Mouse (Mus musculus) heart, embryonic 16.5 days (tissue): Measurements from ENCODE around the gene Ptpa. TPM values are rescaled to one million over a fixed set of nuclear protein-coding genes. Genes with fewer than 3 reads are reported as not detected.

Experiments
- ATAC-seq: fragments of 200-750 bp; cut with Nextera tagmentation; replicated peaks from 2 replicates; pipeline ENCODE4 v1.8.0; 2017; ENCODE audit warnings: moderate number of reproducible peaks; ENCODE audit not compliant: insufficient read depth, low FRiP score; ENCODE audit errors: extremely low read depth
- H3K27ac ChIP-seq: fragments of 300-500 bp; sonication (generic); 2 replicates; pipeline ENCODE4 v1.5.1; 2014; ENCODE audit warnings: mild to moderate bottlenecking, low read length, control low read depth, moderate library complexity
- H3K27me3 ChIP-seq: fragments of 300-500 bp; sonication (generic); 2 replicates; pipeline ENCODE4 v1.6.1; 2014; ENCODE audit warnings: low read length, mixed read lengths; ENCODE audit not compliant: control insufficient read depth, insufficient read depth
- H3K36me3 ChIP-seq: fragments of 300-500 bp; sonication (generic); 2 replicates; pipeline ENCODE4 v1.6.1; 2014; ENCODE audit not compliant: control insufficient read depth, insufficient read depth
- H3K4me1 ChIP-seq: fragments of 300-500 bp; sonication (generic); 2 replicates; pipeline ENCODE4 v1.6.1; 2014; ENCODE audit warnings: low read length, mixed read lengths; ENCODE audit not compliant: control insufficient read depth, insufficient read depth
- H3K4me2 ChIP-seq: fragments of 300-500 bp; sonication (generic); 2 replicates; pipeline ENCODE4 v1.6.1; 2014; ENCODE audit warnings: low read depth, mild to moderate bottlenecking, control low read depth, low read length
- H3K4me3 ChIP-seq: fragments of 300-500 bp; sonication (generic); 2 replicates; pipeline ENCODE4 v1.5.1; 2014; ENCODE audit warnings: mild to moderate bottlenecking, control low read depth, low read length
- H3K9ac ChIP-seq: fragments of 300-500 bp; sonication (generic); 2 replicates; pipeline ENCODE4 v1.6.1; 2014; ENCODE audit warnings: low read length, control low read depth
- H3K9me3 ChIP-seq: fragments of 300-500 bp; sonication (generic); replicated peaks from 2 replicates; pipeline ENCODE4 v1.6.1; 2016; ENCODE audit warnings: low read length; ENCODE audit not compliant: control insufficient read depth
- WGBS: fragments of 180-500 bp; shearing (Covaris S2); extraction: QIAGEN DNeasy Blood & Tissue Kit; methylation state at CpG from one replicate; pipeline ENCODE4 v1.1.7; 2014; 5-methylcytosine and 5-hydroxymethylcytosine counted together
- polyA plus RNA-seq: library from polyadenylated mRNA; unstranded; fragments of >200 nt; fragmentation: Nextera tagmentation; extraction: Ambion mirVana; gene quantifications from 2 replicates; pipeline ENCODE4 v1.2.1, GENCODE M21; 2015

The Ptpa gene
- polyA plus RNA-seq, 1 experiment from 2014 or later: 126 TPM

DNA sequence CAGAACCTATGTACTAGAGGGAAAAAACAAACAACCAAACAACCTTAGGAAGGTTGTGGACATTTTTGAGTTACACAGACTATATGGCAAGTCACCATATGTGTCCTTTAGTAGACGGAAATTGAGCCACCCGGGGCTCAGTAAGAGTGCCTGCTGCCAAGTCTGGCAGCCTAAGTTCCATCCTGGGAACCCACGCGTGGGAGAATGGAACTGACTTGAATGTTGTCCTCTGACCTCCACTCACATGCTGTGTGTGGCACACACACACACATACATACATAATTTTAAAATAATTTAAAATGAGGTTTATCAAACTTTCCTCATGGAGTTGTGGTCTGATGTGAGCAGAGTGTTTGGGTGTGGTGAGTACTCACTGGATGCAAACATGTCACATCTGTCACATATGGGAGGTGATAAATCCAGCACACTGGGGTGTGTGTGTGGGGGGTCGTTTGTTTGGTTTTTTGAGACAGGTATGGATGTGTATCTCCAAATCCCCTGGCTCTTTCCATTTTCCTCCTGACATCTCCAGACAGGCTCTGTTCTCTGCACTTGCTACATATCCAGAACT is 1.8 kb downstream of the Ptpa start:
- H3K27ac ChIP-seq: no peak overlapping the region
- 66% methylated on average over 5 of the region's 5 CpGs for WGBS
- no peaks in the 10 kb centered on the region for H3K9me3 ChIP-seq
- no peaks in the 10 kb centered on the region for H3K36me3 ChIP-seq
- H3K27me3 ChIP-seq: no peaks in the 10 kb centered on the region
- H3K4me2 ChIP-seq: no peak overlapping the region
- no peak overlapping the region for H3K4me3 ChIP-seq
- peaks cover 26% of the 10 kb centered on the region for H3K4me1 ChIP-seq
- ATAC-seq: no peak
- no peak overlapping the region for H3K9ac ChIP-seq

- WGBS: 71% methylated on average over 6 of the region's 6 CpGs
- H3K27ac ChIP-seq: 0 out of 2 replicates have a peak overlapping the region, but pooled peaks have one; percentile 25
These were observed 2.4 kb downstream of the Ptpa start for GRCm38 (mm10) chr2:30418259-30418658.

GRCm38 (mm10) chr2:30419112-30419511 is 3.3 kb downstream of the Ptpa start:
- H3K4me3 ChIP-seq: no peak overlapping the region

More at GRCm38 (mm10) chr2:30418259-30418658, 2.4 kb downstream of the Ptpa start:
- H3K27me3 ChIP-seq: no peaks in the 10 kb centered on the region
- no peaks in the 10 kb centered on the region for H3K9me3 ChIP-seq
- ATAC-seq: no peak
- peak overlapping the region; percentile 3; the same call in 1 of the 2 replicates for H3K9ac ChIP-seq
- H3K4me3 ChIP-seq: no peak overlapping the region
- no peak overlapping the region for H3K4me2 ChIP-seq
- H3K4me1 ChIP-seq: peaks cover 24% of the 10 kb centered on the region
- H3K36me3 ChIP-seq: no peaks in the 10 kb centered on the region

GRCm38 (mm10) chr2:30421432-30421831 is 5.6 kb downstream of the Ptpa start:
- no peak overlapping the region for H3K4me2 ChIP-seq
- 72% methylated on average over 4 of the region's 4 CpGs for WGBS
- H3K4me3 ChIP-seq: no peak overlapping the region
- H3K9me3 ChIP-seq: no peaks in the 10 kb centered on the region
- no peaks in the 10 kb centered on the region for H3K27me3 ChIP-seq
- no peak overlapping the region for H3K9ac ChIP-seq
- H3K36me3 ChIP-seq: peaks cover 2% of the 10 kb centered on the region; the same call in 1 of the 2 replicates
- H3K27ac ChIP-seq: no peak overlapping the region
- peaks cover 15% of the 10 kb centered on the region for H3K4me1 ChIP-seq
- ATAC-seq: no peak

More at GRCm38 (mm10) chr2:30419112-30419511, 3.3 kb downstream of the Ptpa start:
- peak overlapping the region; percentile 42 for H3K9ac ChIP-seq
- H3K4me2 ChIP-seq: peak overlapping the region; percentile 32; the same call in 1 of the 2 replicates
- no peaks in the 10 kb centered on the region for H3K36me3 ChIP-seq
- no peak for ATAC-seq
- H3K4me1 ChIP-seq: peaks cover 17% of the 10 kb centered on the region
- no peaks in the 10 kb centered on the region for H3K9me3 ChIP-seq
- WGBS: 21% methylated on average over 10 of the region's 10 CpGs
- H3K27me3 ChIP-seq: no peaks in the 10 kb centered on the region
- peak overlapping the region; percentile 63 for H3K27ac ChIP-seq

DNA sequence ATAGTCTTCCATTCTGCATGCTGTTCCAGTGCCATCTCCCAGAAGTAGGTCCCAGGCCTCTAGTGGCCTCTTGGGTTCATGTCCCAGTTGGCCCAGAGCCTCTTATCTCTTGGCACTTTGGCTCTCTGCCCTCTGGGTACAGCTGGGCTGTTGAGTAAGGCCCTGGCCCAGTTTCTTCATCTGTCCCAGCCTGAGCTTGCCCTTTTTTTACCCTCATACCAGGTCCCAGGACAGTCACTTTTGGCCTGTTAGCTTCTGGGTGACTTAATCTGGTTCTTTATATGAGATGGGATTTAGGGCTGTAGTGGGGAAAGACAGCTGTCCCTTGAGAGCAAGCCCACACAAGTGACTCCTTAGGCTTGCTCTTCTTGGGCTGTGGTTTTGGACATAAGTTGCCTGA is 13.3 kb downstream of the Ptpa start:
- no peak for ATAC-seq
- Histone ChIP-seq H3K4me1 (peaks cover 6% of the 10 kb centered on the region; the same call in 1 of the 2 replicates), H3K27me3 (no peaks in the 10 kb centered on the region), H3K36me3 (peaks cover 60% of the 10 kb centered on the region), H3K9me3 (no peaks in the 10 kb centered on the region), H3K27ac (no peak overlapping the region), H3K4me2 (no peak overlapping the region), H3K9ac (no peak overlapping the region), H3K4me3 (no peak overlapping the region)

- H3K9ac ChIP-seq: no peak overlapping the region
- peaks cover 62% of the 10 kb centered on the region for H3K36me3 ChIP-seq
- H3K4me1 ChIP-seq: peaks cover 16% of the 10 kb centered on the region
- 46% methylated on average over 5 of the region's 5 CpGs for WGBS
- H3K4me3 ChIP-seq: no peak overlapping the region
- no peak overlapping the region for H3K27ac ChIP-seq
- H3K4me2 ChIP-seq: no peak overlapping the region
- H3K9me3 ChIP-seq: no peaks in the 10 kb centered on the region
- H3K27me3 ChIP-seq: no peaks in the 10 kb centered on the region
- peak; percentile 37 for ATAC-seq
These were observed 19.7 kb downstream of the Ptpa start for GRCm38 (mm10) chr2:30435326-30436155.

- 66% methylated on average over 5 of the region's 5 CpGs for WGBS
- ATAC-seq: no peak
- Histone ChIP-seq H3K36me3 (peaks cover 59% of the 10 kb centered on the region), H3K4me1 (peaks cover 23% of the 10 kb centered on the region), H3K27me3 (no peaks in the 10 kb centered on the region), H3K4me3 (no peak overlapping the region), H3K27ac (no peak overlapping the region), H3K4me2 (no peak overlapping the region), H3K9ac (no peak overlapping the region), H3K9me3 (no peaks in the 10 kb centered on the region)
These were observed 20.3 kb downstream of the Ptpa start for GRCm38 (mm10) chr2:30436156-30436545.

DNA sequence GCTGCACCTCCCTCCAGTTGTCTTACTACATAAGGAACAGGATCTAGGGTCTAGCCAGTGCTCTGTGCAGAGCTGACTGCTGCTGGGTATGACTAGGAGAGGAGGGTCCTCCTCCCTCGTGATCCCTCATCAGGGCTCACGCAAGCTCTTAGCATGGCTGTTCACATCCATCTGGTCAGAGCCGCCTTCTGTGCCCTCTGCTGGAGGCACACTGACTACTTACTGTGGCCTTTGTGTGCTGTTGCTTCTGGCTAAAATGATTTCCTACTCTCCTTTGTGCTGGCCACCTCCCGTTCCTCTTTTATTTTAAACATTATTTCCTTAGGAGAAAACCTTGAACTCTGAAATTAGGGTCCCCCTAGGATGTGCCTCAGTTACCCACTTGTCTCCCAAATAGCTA is 21.0 kb downstream of the Ptpa start:
- no peak overlapping the region for H3K4me3 ChIP-seq
- no peaks in the 10 kb centered on the region for H3K9me3 ChIP-seq
- H3K4me2 ChIP-seq: no peak overlapping the region
- H3K27ac ChIP-seq: no peak overlapping the region
- 79% methylated on average over 4 of the region's 4 CpGs for WGBS
- no peaks in the 10 kb centered on the region for H3K27me3 ChIP-seq
- H3K36me3 ChIP-seq: peaks cover 55% of the 10 kb centered on the region
- H3K4me1 ChIP-seq: peaks cover 27% of the 10 kb centered on the region
- ATAC-seq: no peak
- no peak overlapping the region for H3K9ac ChIP-seq

- Histone ChIP-seq H3K27ac (no peak overlapping the region), H3K36me3 (peaks cover 45% of the 10 kb centered on the region), H3K4me1 (peaks cover 36% of the 10 kb centered on the region), H3K4me2 (no peak overlapping the region), H3K9ac (no peak overlapping the region), H3K9me3 (no peaks in the 10 kb centered on the region), H3K4me3 (no peak overlapping the region), H3K27me3 (no peaks in the 10 kb centered on the region)
- 91% methylated on average over 4 of the region's 4 CpGs for WGBS
- no peak for ATAC-seq
These were observed 22.0 kb downstream of the Ptpa start for GRCm38 (mm10) chr2:30437791-30438190.
